Mouse (Mus musculus): Measurements from ENCODE around the gene Ntn1. TPM values are rescaled to one million over a fixed set of nuclear protein-coding genes. Genes with fewer than 3 reads are reported as not detected.

Gene Ntn1
- polyA plus RNA-seq, 1 experiment from 2014 or later, result 13.6 TPM

GRCm38 (mm10) chr11:68344221-68344620 lies 56.4 kb downstream of the Ntn1 start:
- no peak for ATAC-seq (ENCODE audit: low FRiP score, low TSS enrichment)
- Histone ChIP-seq H3K4me3 (ENCODE audit: low read length) (no peak overlapping the region), H3K4me2 (replicated peaks; ENCODE audit: low read depth, low read length) (no peak overlapping the region), H3K27ac (ENCODE audit: low read length) (no peak overlapping the region), H3K36me3 (ENCODE audit: insufficient read depth, low read length) (no peaks in the 10 kb centered on the region), H3K9ac (replicated peaks; ENCODE audit: low read length) (no peak overlapping the region), H3K4me1 (ENCODE audit: insufficient read depth, low read length) (peaks cover 3% of the 10 kb centered on the region; the same call in 1 of the 2 replicates), H3K9me3 (ENCODE audit: low read length) (no peaks in the 10 kb centered on the region; the same call in 1 of the 2 replicates), H3K27me3 (ENCODE audit: insufficient read depth, low read length) (no peaks in the 10 kb centered on the region)
- 43% methylated on average over 9 of the region's 9 CpGs for WGBS

DNA sequence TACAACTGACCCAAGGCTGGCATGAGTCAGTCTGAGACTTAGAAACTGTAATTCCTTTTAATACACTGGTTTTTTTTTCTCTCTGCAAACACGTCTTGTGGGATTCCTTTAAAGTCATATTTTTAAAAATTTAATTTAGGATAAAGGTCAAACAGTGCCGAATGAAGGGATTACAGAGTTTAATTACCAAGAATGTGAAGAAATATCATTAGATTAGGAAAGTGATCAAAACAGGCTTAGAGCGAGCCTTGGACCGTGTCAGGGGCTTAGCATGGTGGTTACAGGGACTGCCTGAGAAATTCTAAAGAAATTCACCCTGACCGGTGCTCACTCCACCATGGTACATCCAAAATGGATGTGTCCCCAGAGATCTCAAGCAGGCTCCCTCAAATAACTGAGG lies 57.9 kb downstream of the Ntn1 start:
- H3K9ac ChIP-seq (replicated peaks; ENCODE audit: low read length), result no peak overlapping the region
- H3K36me3 ChIP-seq (ENCODE audit: insufficient read depth, low read length), result no peaks in the 10 kb centered on the region
- H3K27ac ChIP-seq (ENCODE audit: low read length), result no peak overlapping the region
- no peak overlapping the region for H3K4me2 ChIP-seq (replicated peaks; ENCODE audit: low read depth, low read length)
- no peaks in the 10 kb centered on the region for H3K27me3 ChIP-seq (ENCODE audit: insufficient read depth, low read length)
- no peaks in the 10 kb centered on the region for H3K9me3 ChIP-seq (ENCODE audit: low read length)
- peaks cover 3% of the 10 kb centered on the region; the same call in 1 of the 2 replicates for H3K4me1 ChIP-seq (ENCODE audit: insufficient read depth, low read length)
- H3K4me3 ChIP-seq (ENCODE audit: low read length), result no peak overlapping the region
- 83% methylated on average over 5 of the region's 5 CpGs for WGBS
- ATAC-seq (ENCODE audit: low FRiP score, low TSS enrichment), result no peak

- no peak overlapping the region for H3K4me2 ChIP-seq (replicated peaks; ENCODE audit: low read depth, low read length)
- ATAC-seq (ENCODE audit: low FRiP score, low TSS enrichment), result no peak
- no peaks in the 10 kb centered on the region for H3K27me3 ChIP-seq (ENCODE audit: insufficient read depth, low read length)
- no peaks in the 10 kb centered on the region for H3K9me3 ChIP-seq (ENCODE audit: low read length)
- H3K36me3 ChIP-seq (ENCODE audit: insufficient read depth, low read length), result no peaks in the 10 kb centered on the region
- peaks cover 3% of the 10 kb centered on the region; the same call in 1 of the 2 replicates for H3K4me1 ChIP-seq (ENCODE audit: insufficient read depth, low read length)
- no peak overlapping the region for H3K9ac ChIP-seq (replicated peaks; ENCODE audit: low read length)
- no peak overlapping the region for H3K4me3 ChIP-seq (ENCODE audit: low read length)
- 70% methylated on average over 5 of the region's 5 CpGs for WGBS
- H3K27ac ChIP-seq (ENCODE audit: low read length), result no peak overlapping the region
These were observed 58.6 kb downstream of the Ntn1 start for GRCm38 (mm10) chr11:68342003-68342400.

DNA sequence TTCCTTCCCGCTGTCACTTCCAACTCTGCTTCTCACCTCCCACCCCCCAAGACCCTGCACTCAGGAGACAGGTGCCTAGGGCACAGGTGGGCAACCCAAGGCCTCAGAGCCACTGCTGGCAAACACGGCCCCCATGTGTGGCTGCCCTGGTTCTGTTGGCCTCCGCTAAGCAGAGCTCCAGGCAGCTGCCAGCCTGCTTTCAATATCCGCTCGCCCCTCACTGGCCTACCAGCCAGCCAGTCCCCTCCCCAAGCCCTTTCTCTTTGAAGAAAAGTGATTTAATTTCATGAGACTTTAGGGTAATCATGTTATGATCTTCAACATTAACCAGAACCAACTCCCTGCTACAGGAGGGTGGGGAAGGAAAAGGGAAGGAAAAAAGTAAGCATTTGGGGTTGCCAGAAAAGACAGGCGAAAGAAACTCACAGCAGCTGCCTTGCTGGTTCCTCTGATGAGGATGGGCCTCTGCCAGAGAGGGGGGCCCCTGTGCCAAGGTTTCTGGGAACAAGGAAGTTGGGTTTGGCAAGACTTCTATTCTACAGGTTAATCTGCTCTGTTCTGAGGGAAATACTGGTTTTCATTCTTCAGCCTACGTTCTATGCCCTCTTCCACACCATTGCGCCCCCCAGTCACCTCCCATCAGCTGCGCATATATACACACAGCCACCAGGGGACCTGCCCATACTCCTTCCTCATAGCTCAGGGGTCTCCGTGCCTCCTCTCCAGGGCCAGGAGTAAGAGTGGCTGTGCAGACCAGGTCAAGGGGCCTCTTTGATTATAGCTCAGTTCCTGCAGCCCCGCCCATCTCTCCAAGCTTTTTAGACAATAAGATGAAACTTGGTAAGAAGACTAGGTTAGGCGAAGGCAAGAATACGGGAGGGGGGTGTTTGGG lies 59.3 kb downstream of the Ntn1 start:
- Histone ChIP-seq H3K4me3 (ENCODE audit: low read length) (no peak overlapping the region), H3K9me3 (ENCODE audit: low read length) (no peaks in the 10 kb centered on the region), H3K36me3 (ENCODE audit: insufficient read depth, low read length) (no peaks in the 10 kb centered on the region), H3K4me2 (replicated peaks; ENCODE audit: low read depth, low read length) (no peak overlapping the region), H3K27me3 (ENCODE audit: insufficient read depth, low read length) (no peaks in the 10 kb centered on the region), H3K27ac (ENCODE audit: low read length) (no peak overlapping the region), H3K4me1 (ENCODE audit: insufficient read depth, low read length) (peaks cover 3% of the 10 kb centered on the region; the same call in 1 of the 2 replicates), H3K9ac (replicated peaks; ENCODE audit: low read length) (no peak overlapping the region)
- WGBS, result 81% methylated on average over 13 of the region's 13 CpGs
- ATAC-seq (ENCODE audit: low FRiP score, low TSS enrichment), result no peak

DNA sequence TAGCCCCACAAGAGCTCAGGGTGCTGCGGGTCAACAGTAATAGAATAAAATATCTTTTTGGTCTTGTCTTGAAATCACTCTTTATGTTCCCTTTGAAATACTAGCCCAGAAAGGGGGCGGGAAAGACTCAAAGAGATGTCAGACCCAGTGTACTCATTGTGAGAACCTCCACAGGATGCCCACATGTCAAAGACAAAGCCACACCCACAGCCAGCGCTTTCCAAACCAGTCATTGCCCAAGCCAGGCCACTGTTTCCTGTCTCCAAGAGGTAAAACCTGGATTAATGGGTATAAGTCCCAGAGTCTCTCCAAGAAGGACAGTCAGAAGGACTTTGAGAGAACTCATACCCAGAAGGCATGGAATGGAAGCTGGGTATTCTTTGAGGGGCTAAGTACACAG lies 60.3 kb downstream of the Ntn1 start:
- Histone ChIP-seq H3K9me3 (ENCODE audit: low read length) (no peaks in the 10 kb centered on the region), H3K27ac (ENCODE audit: low read length) (no peak overlapping the region), H3K4me2 (replicated peaks; ENCODE audit: low read depth, low read length) (no peak overlapping the region), H3K4me1 (ENCODE audit: insufficient read depth, low read length) (peaks cover 3% of the 10 kb centered on the region; the same call in 1 of the 2 replicates), H3K9ac (replicated peaks; ENCODE audit: low read length) (no peak overlapping the region), H3K4me3 (ENCODE audit: low read length) (no peak overlapping the region), H3K27me3 (ENCODE audit: insufficient read depth, low read length) (no peaks in the 10 kb centered on the region), H3K36me3 (ENCODE audit: insufficient read depth, low read length) (no peaks in the 10 kb centered on the region)
- ATAC-seq (ENCODE audit: low FRiP score, low TSS enrichment), result no peak
- WGBS, result 81% methylated on average over 3 of the region's 3 CpGs

- H3K27me3 ChIP-seq (ENCODE audit: insufficient read depth, low read length), result no peaks in the 10 kb centered on the region
- WGBS, result 83% methylated on average over 13 of the region's 13 CpGs
- no peak for ATAC-seq (ENCODE audit: low FRiP score, low TSS enrichment)
- 0 out of 2 replicates have a peak, but pooled peaks cover 3% of the 10 kb centered on the region for H3K4me1 ChIP-seq (ENCODE audit: insufficient read depth, low read length)
- H3K4me3 ChIP-seq (ENCODE audit: low read length), result no peak overlapping the region
- H3K9me3 ChIP-seq (ENCODE audit: low read length), result no peaks in the 10 kb centered on the region
- H3K4me2 ChIP-seq (replicated peaks; ENCODE audit: low read depth, low read length), result no peak overlapping the region
- no peak overlapping the region for H3K9ac ChIP-seq (replicated peaks; ENCODE audit: low read length)
- H3K36me3 ChIP-seq (ENCODE audit: insufficient read depth, low read length), result no peaks in the 10 kb centered on the region
- no peak overlapping the region for H3K27ac ChIP-seq (ENCODE audit: low read length)
These were observed 60.8 kb downstream of the Ntn1 start for GRCm38 (mm10) chr11:68339856-68340255.

DNA sequence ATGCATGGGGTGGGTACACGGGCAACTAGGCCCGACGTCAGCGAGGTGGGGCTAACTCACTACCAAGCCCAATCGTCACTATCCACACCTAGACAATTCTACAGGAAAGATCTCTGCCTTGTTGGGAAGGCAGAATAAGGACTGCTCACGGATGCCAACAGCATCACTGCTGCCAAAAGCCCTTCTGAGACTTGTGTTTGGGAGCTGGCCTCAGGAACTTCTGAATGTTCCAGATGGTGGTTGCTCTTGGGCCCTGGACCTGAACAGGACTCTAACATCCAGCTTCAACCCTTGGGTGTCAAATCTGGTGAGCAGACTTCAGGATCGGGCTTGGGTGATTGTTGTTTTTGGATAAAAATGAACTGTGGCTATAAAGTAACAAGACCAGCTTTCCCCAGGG lies 61.3 kb downstream of the Ntn1 start:
- WGBS, result 89% methylated on average over 7 of the region's 7 CpGs
- ATAC-seq (ENCODE audit: low FRiP score, low TSS enrichment), result no peak
- H3K4me3 ChIP-seq (ENCODE audit: low read length), result no peak overlapping the region
- no peaks in the 10 kb centered on the region for H3K9me3 ChIP-seq (ENCODE audit: low read length)
- no peak overlapping the region for H3K4me2 ChIP-seq (replicated peaks; ENCODE audit: low read depth, low read length)
- H3K9ac ChIP-seq (replicated peaks; ENCODE audit: low read length), result no peak overlapping the region
- H3K4me1 ChIP-seq (ENCODE audit: insufficient read depth, low read length), result no peaks in the 10 kb centered on the region
- no peaks in the 10 kb centered on the region for H3K36me3 ChIP-seq (ENCODE audit: insufficient read depth, low read length)
- no peak overlapping the region for H3K27ac ChIP-seq (ENCODE audit: low read length)
- H3K27me3 ChIP-seq (ENCODE audit: insufficient read depth, low read length), result no peaks in the 10 kb centered on the region

- Histone ChIP-seq H3K9ac (replicated peaks; ENCODE audit: low read length) (no peak overlapping the region), H3K4me3 (ENCODE audit: low read length) (no peak overlapping the region), H3K4me2 (replicated peaks; ENCODE audit: low read depth, low read length) (no peak overlapping the region), H3K27me3 (ENCODE audit: insufficient read depth, low read length) (no peaks in the 10 kb centered on the region), H3K27ac (ENCODE audit: low read length) (no peak overlapping the region), H3K4me1 (ENCODE audit: insufficient read depth, low read length) (no peaks in the 10 kb centered on the region), H3K36me3 (ENCODE audit: insufficient read depth, low read length) (no peaks in the 10 kb centered on the region), H3K9me3 (ENCODE audit: low read length) (no peaks in the 10 kb centered on the region)
- WGBS, result 78% methylated on average over 13 of the region's 13 CpGs
- no peak for ATAC-seq (ENCODE audit: low FRiP score, low TSS enrichment)
These were observed 68.9 kb downstream of the Ntn1 start for GRCm38 (mm10) chr11:68331676-68332265.

- Histone ChIP-seq H3K4me2 (replicated peaks; ENCODE audit: low read depth, low read length) (no peak overlapping the region), H3K36me3 (ENCODE audit: insufficient read depth, low read length) (no peaks in the 10 kb centered on the region), H3K9ac (replicated peaks; ENCODE audit: low read length) (no peak overlapping the region), H3K9me3 (ENCODE audit: low read length) (no peaks in the 10 kb centered on the region), H3K27ac (ENCODE audit: low read length) (no peak overlapping the region), H3K27me3 (ENCODE audit: insufficient read depth, low read length) (no peaks in the 10 kb centered on the region), H3K4me1 (ENCODE audit: insufficient read depth, low read length) (no peaks in the 10 kb centered on the region), H3K4me3 (ENCODE audit: low read length) (no peak overlapping the region)
- no peak for ATAC-seq (ENCODE audit: low FRiP score, low TSS enrichment)
- WGBS, result 56% methylated on average over 6 of the region's 6 CpGs
These were observed 69.5 kb downstream of the Ntn1 start for GRCm38 (mm10) chr11:68331117-68331437.

All from kidney, embryonic 16.5 days (tissue).